Mouse (Mus musculus) limb, embryonic 15.5 days (tissue): ENCODE results near the gene Pknox2. TPM values are rescaled to one million over a fixed set of nuclear protein-coding genes. Genes with fewer than 3 reads are reported as not detected.

Source experiments
- ATAC-seq: fragments of 200-750 bp; cut with Nextera tagmentation; 2 replicates; pipeline ENCODE4 v1.8.0; 2017; ENCODE audit warnings: low read depth, moderate TSS enrichment; ENCODE audit not compliant: insufficient number of reproducible peaks, low FRiP score, low TSS enrichment
- H3K27ac ChIP-seq: fragments of 300-500 bp; sonication (generic); 2 replicates; pipeline ENCODE4 v1.5.1; 2015; ENCODE audit warnings: moderate library complexity, mild to moderate bottlenecking, inconsistent platforms
- H3K27me3 ChIP-seq: fragments of 300-500 bp; sonication (generic); 2 replicates; pipeline ENCODE4 v1.6.1; 2015; ENCODE audit warnings: inconsistent platforms
- H3K36me3 ChIP-seq: fragments of 300-500 bp; sonication (generic); 2 replicates; pipeline ENCODE4 v1.6.1; 2015; ENCODE audit warnings: inconsistent platforms
- H3K4me1 ChIP-seq: fragments of 300-500 bp; sonication (generic); 2 replicates; pipeline ENCODE4 v1.6.1; 2015; ENCODE audit warnings: inconsistent platforms
- H3K4me2 ChIP-seq: fragments of 300-500 bp; sonication (generic); 2 replicates; pipeline ENCODE4 v1.6.1; 2015; ENCODE audit warnings: mild to moderate bottlenecking, inconsistent platforms
- H3K4me3 ChIP-seq: fragments of 300-500 bp; sonication (generic); 2 replicates; pipeline ENCODE4 v1.5.1; 2015; ENCODE audit warnings: mild to moderate bottlenecking, inconsistent platforms
- H3K9ac ChIP-seq: fragments of 300-500 bp; sonication (generic); 2 replicates; pipeline ENCODE4 v1.6.1; 2015; ENCODE audit warnings: inconsistent platforms
- H3K9me3 ChIP-seq: fragments of 300-500 bp; sonication (generic); 2 replicates; pipeline ENCODE4 v1.6.1; 2016; ENCODE audit warnings: inconsistent platforms
- WGBS: fragments of 180-500 bp; shearing (Covaris S2); methylation state at CpG from one replicate; pipeline ENCODE4 v1.1.7; 2015; 5-methylcytosine and 5-hydroxymethylcytosine counted together
- polyA plus RNA-seq: library from polyadenylated mRNA; unstranded; fragments of >200 nt; fragmentation: Nextera tagmentation; extraction: Ambion mirVana; gene quantifications from 2 replicates; pipeline ENCODE4 v1.2.1, GENCODE M21; 2015

Pknox2 gene
- polyA plus RNA-seq, 1 experiment from 2014 or later, result 8.1 TPM

DNA sequence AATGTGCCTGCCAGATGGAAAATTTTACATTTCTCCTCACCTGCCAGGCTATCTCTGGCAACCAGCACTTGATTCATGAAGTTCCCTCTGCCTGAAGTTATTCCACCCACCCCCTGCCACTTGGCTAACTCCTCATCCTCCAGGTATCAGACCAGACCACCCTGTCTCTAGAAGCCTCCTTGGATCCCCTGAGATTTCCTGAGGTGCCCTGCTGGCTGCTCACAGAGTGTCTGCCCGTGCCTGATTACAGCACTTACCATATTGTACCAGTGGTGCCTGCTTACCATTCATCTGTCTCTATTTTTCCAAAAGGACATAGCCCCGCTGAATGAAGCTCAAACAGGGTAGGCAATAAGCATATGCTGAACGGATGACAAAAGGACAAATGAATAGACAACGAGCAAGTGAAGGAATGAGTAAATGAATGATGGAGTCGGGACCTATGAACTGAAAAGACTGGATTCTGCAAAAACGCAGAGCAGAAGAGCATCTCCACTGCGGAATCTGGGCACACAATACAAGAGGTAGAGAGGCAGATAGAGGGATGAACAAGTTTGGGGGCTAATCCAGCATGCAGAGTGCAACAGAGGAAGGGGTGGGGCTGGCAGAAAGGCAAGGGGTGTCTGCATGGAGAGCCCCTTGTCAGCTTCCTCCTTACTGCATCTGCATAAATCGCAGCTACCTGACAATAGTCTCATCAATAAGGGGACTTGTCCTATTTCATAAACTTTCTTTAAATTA is 80.3 kb downstream of the Pknox2 start:
- no peak overlapping the region for H3K4me2 ChIP-seq
- H3K4me3 ChIP-seq, result no peak overlapping the region
- no peaks in the 10 kb centered on the region for H3K36me3 ChIP-seq
- no peak overlapping the region for H3K27ac ChIP-seq
- no peaks in the 10 kb centered on the region for H3K27me3 ChIP-seq
- ATAC-seq, result no peak
- H3K4me1 ChIP-seq, result no peaks in the 10 kb centered on the region
- no peaks in the 10 kb centered on the region for H3K9me3 ChIP-seq
- no peak overlapping the region for H3K9ac ChIP-seq
- 78% methylated on average over 8 of the region's 8 CpGs for WGBS

DNA sequence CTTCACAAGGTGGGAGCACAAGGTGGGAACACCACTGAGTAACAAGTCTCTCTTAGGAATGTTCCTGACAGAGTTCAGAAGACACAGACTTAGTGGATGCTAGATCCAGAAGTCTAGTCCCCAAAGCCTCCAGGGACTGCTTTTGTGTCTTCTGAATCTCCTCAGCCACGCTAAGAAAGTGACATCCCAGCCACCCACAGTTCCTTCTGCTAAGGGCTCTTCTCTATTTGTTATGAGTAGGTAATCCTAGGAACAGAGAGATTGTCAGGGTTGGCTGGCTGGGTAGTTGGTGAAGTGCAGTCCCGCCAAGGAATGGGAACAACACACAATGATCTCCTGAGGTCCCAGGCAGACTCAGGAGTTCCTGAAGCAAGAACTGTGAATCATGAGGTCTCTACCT is 85.6 kb downstream of the Pknox2 start:
- 0 out of 2 replicates have a peak, but pooled peaks cover 4% of the 10 kb centered on the region for H3K4me1 ChIP-seq
- no peak for ATAC-seq
- H3K27me3 ChIP-seq, result no peaks in the 10 kb centered on the region
- no peak overlapping the region for H3K4me2 ChIP-seq
- no peak overlapping the region for H3K4me3 ChIP-seq
- whole genome bisulfite sequencing, result 55% methylated on average over 2 of the region's 2 CpGs
- H3K36me3 ChIP-seq, result no peaks in the 10 kb centered on the region
- no peaks in the 10 kb centered on the region for H3K9me3 ChIP-seq
- H3K9ac ChIP-seq, result no peak overlapping the region
- H3K27ac ChIP-seq, result no peak overlapping the region

DNA sequence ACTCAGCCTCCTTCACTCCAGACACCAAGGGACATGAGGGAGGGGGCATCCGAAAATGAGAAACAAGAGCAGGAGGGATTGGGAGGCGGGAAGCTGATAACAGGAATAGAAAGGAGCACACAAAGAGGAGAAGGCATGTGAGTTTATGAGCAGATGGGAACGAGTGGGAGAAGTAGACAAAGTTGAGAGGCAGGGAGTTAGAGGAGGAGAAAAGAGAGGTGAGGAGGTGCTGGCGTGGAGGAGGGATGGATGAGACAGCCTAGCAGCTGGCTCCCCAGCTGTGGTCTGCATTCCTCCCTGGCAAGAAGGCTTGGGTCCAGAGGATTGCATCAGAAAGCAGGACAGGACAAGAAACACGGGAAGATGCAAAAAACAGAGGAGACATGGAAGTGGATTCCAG is 92.5 kb downstream of the Pknox2 start:
- 36% methylated on average over 5 of the region's 5 CpGs for WGBS
- 0 out of 2 replicates have a peak overlapping the region, but pooled peaks have one; percentile 1 for H3K9ac ChIP-seq
- no peak for ATAC-seq
- H3K27me3 ChIP-seq, result no peaks in the 10 kb centered on the region
- peaks cover 33% of the 10 kb centered on the region for H3K4me1 ChIP-seq
- no peak overlapping the region for H3K4me3 ChIP-seq
- peak overlapping the region; percentile 71 for H3K27ac ChIP-seq
- no peaks in the 10 kb centered on the region for H3K36me3 ChIP-seq
- H3K4me2 ChIP-seq, result peak overlapping the region; percentile 45
- H3K9me3 ChIP-seq, result no peaks in the 10 kb centered on the region

DNA sequence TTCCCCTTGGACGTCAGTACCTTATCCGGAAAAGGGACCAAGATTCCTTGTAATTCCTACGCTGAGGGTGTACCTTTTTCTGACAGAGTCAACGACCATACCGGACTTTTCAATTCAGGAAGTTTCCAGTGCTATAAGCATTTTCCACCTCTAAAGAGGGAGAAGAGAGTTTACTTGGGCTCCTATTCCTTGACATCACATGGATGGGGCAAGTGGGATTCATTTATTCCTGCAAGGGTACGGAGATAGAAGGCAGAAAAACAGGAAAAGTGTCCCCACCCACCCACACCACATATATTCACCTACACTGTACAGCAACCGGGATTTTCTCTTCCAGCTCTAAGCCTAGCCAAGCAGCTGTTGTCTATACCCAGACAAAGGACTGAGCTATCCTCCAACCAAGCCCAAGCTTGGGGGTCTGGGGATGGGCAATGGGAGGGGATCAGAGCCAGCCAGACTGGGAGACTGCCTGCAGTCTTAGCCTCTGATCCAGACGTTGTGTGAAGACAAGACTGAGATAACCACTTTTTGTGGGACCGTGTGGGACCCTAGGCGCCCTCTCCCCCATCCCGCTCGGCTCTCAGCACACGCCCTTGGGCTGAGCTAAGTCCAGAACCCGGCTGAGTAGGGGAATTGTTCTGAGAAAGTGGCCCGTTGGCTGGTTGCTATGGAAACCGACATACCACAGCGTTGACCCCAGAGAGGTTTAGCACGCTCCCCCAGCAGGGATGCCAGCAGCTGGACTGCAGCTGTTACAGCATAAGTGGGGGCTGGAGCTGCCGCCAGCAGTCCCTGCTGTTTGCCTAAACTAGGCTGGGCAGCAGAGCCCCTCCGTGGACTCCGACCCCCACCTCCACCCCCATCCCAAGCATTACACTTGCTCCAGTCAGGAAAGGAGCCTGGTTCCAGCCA is 93.3 kb downstream of the Pknox2 start:
- Histone ChIP-seq H3K4me1 (peaks cover 34% of the 10 kb centered on the region), H3K4me3 (peak overlapping the region; percentile 7), H3K9ac (0 out of 2 replicates have a peak overlapping the region, but pooled peaks have one; percentile 1), H3K27ac (peak overlapping the region; percentile 71), H3K9me3 (no peaks in the 10 kb centered on the region), H3K27me3 (no peaks in the 10 kb centered on the region), H3K36me3 (no peaks in the 10 kb centered on the region), H3K4me2 (peak overlapping the region; percentile 45)
- ATAC-seq, result peak; percentile 86
- 13% methylated on average over 21 of the region's 21 CpGs for WGBS

DNA sequence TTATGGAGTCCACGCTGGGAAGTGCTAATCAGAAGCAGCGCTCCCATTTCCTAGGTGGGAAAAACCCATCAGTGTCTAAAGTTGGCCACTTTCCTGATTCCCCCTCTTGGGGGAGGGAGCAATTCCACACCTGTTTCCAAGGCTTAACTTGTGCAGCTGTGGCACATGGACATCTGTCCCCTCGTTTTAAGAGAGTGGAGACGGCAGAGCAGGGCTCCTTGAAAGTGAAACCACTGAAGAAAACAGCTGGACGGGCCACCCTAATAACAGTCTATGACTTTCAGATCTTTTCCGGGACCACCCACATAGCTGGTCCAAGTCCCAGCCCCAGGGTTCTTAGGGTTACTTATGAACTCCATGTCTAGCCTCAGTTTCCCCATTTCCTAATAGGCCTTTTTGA is 94.2 kb downstream of the Pknox2 start:
- no peaks in the 10 kb centered on the region for H3K27me3 ChIP-seq
- H3K4me3 ChIP-seq, result no peak overlapping the region
- H3K4me2 ChIP-seq, result peak overlapping the region; percentile 17; the same call in 1 of the 2 replicates
- H3K36me3 ChIP-seq, result no peaks in the 10 kb centered on the region
- peaks cover 35% of the 10 kb centered on the region for H3K4me1 ChIP-seq
- WGBS, result 17% methylated on average over 6 of the region's 6 CpGs
- ATAC-seq, result no peak
- peak overlapping the region; percentile 71 for H3K27ac ChIP-seq
- H3K9me3 ChIP-seq, result no peaks in the 10 kb centered on the region
- H3K9ac ChIP-seq, result no peak overlapping the region

DNA sequence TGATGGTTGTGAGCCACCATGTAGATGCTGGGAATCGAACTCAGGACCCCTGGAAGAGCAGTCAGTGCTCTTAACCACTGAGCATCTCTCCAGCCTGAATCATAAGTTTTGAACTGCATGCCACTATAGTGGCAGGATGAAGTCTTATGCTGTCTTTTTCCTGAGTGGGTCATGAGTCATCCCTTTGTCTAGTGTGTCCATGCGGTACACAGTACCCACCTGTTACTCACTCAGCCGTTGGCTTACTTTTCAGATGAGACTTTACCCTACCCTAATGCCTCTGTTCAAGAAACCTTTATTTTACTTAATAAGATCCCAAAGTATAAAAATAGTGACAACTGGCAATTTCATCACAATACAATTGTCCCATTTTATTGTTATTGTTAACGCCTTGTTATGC is 95.5 kb downstream of the Pknox2 start:
- H3K27me3 ChIP-seq, result no peaks in the 10 kb centered on the region
- H3K9ac ChIP-seq, result no peak overlapping the region
- 89% methylated on average over 4 of the region's 4 CpGs for WGBS
- no peak overlapping the region for H3K4me3 ChIP-seq
- ATAC-seq, result no peak
- no peaks in the 10 kb centered on the region for H3K9me3 ChIP-seq
- no peaks in the 10 kb centered on the region for H3K36me3 ChIP-seq
- peaks cover 40% of the 10 kb centered on the region for H3K4me1 ChIP-seq
- H3K27ac ChIP-seq, result no peak overlapping the region
- no peak overlapping the region for H3K4me2 ChIP-seq

DNA sequence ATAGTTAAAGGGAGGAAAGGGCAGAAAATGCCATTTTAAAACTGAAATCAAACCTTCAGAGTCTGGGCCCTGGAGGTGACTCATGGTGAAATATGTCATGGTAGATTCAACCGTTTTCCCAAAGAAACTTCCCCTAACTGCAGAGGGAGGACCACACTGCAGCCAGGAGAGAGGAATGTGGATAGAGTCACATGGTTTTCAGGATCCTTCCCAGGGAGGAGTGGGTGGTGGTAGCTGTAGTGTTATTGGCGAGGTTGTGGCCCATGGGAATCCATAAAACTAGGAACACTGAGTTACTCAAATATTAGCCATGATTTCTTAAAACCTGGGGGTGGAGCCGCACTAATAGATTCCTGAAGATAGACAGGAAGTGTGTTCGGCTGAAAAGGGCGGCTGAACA is 99.7 kb downstream of the Pknox2 start:
- H3K27me3 ChIP-seq, result no peaks in the 10 kb centered on the region
- WGBS, result 31% methylated on average over 5 of the region's 5 CpGs
- 0 out of 2 replicates have a peak, but pooled peaks have one; percentile 65 for ATAC-seq
- no peaks in the 10 kb centered on the region for H3K9me3 ChIP-seq
- H3K9ac ChIP-seq, result no peak overlapping the region
- no peaks in the 10 kb centered on the region for H3K36me3 ChIP-seq
- no peak overlapping the region for H3K27ac ChIP-seq
- H3K4me2 ChIP-seq, result no peak overlapping the region
- H3K4me1 ChIP-seq, result peaks cover 12% of the 10 kb centered on the region
- H3K4me3 ChIP-seq, result no peak overlapping the region

DNA sequence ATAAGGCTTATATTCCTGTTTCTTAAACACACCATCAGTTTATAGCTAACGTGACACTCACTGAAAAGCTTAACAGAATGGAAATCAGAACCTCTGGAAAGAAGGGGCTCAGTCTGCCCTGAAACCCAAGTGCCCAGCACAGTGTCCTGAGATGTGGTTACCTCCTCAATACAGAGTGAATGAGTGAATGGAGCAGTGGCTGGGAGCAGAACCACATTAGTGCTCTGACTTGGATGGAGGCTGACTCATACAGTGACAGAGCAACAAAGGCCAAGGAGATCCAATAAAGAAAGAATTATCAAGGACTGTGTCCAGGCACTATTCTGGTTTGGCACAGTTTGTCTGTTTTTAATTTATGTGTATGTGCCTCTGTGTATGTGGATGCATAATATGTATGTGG is 101.3 kb downstream of the Pknox2 start:
- no peak overlapping the region for H3K9ac ChIP-seq
- ATAC-seq, result no peak
- no peak overlapping the region for H3K4me2 ChIP-seq
- H3K27me3 ChIP-seq, result no peaks in the 10 kb centered on the region; the same call in 1 of the 2 replicates
- no peak overlapping the region for H3K27ac ChIP-seq
- H3K4me1 ChIP-seq, result peaks cover 11% of the 10 kb centered on the region; the same call in 1 of the 2 replicates
- H3K36me3 ChIP-seq, result no peaks in the 10 kb centered on the region
- no peak overlapping the region for H3K4me3 ChIP-seq
- WGBS, result 64% methylated on average over 1 of the region's 1 CpGs
- no peaks in the 10 kb centered on the region for H3K9me3 ChIP-seq

DNA sequence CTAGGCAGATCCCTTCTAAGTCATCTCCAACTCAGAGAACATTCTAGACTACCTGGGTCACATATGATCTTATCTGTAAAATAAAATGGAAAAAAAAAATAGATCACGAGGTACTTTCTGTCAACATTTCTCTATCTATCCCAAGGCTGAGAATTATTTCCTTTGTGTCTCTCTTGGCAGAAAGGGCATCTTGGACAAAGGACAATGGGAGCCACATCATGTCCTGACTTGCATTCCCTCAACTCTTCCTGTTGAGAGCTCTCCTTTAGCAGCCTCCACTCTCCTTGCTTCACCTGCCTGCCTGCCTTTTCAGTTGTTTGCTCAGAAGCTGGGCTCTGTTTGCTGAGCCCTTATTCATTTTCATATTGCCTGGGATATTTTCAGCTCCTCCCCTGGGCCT is 103.0 kb downstream of the Pknox2 start:
- Histone ChIP-seq H3K4me1 (peaks cover 11% of the 10 kb centered on the region; the same call in 1 of the 2 replicates), H3K4me3 (no peak overlapping the region), H3K9ac (no peak overlapping the region), H3K27me3 (no peaks in the 10 kb centered on the region; the same call in 1 of the 2 replicates), H3K4me2 (no peak overlapping the region), H3K36me3 (no peaks in the 10 kb centered on the region), H3K9me3 (no peaks in the 10 kb centered on the region), H3K27ac (no peak overlapping the region)
- no peak for ATAC-seq
- WGBS, result 82% methylated on average over 1 of the region's 1 CpGs

DNA sequence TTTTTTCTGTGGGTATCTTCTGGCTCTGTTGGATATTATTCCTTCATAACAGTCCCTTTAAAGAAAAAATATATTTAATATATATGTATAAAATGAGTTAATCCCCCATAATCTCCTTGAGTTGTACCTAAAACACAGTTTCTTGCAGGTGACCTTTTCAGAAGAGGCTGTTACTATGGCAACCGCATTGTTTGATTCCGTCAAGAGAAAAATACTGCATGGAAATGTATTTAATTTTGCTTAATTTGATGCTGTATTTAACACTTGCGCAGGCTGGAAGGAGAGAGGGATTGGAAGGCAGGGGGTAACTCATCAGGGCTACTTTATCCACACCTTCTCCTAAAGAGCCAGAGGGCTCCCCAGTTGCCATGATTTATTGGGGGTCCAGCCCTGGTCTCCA is 108.3 kb downstream of the Pknox2 start:
- Histone ChIP-seq H3K27ac (no peak overlapping the region), H3K4me3 (no peak overlapping the region), H3K9me3 (no peaks in the 10 kb centered on the region), H3K4me1 (peaks cover 3% of the 10 kb centered on the region; the same call in 1 of the 2 replicates), H3K27me3 (peaks cover 4% of the 10 kb centered on the region; the same call in 1 of the 2 replicates), H3K4me2 (no peak overlapping the region), H3K36me3 (no peaks in the 10 kb centered on the region), H3K9ac (no peak overlapping the region)
- no peak for ATAC-seq
- 86% methylated on average over 3 of the region's 3 CpGs for WGBS

DNA sequence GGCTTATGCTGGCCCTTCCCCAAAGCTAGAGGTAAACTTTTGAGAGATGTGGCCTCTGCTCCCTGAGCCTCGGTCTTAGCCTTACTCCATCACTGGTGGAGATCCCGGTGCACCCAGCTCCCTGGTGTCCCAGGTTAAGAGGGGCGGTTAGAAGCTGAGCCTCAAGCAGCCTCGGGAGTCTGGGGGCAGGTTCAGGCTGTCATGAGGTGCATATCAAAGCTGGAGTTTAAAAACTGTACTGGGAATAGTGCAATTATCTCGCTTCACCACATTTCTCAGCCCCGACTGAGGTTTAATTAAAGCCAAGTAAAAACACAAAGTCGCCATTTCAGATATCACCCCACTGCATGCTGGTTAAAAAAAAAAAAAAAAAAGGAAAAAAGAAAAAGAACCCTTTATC is 108.8 kb downstream of the Pknox2 start:
- H3K9ac ChIP-seq, result no peak overlapping the region
- H3K4me3 ChIP-seq, result no peak overlapping the region
- peaks cover 4% of the 10 kb centered on the region; the same call in 1 of the 2 replicates for H3K27me3 ChIP-seq

DNA sequence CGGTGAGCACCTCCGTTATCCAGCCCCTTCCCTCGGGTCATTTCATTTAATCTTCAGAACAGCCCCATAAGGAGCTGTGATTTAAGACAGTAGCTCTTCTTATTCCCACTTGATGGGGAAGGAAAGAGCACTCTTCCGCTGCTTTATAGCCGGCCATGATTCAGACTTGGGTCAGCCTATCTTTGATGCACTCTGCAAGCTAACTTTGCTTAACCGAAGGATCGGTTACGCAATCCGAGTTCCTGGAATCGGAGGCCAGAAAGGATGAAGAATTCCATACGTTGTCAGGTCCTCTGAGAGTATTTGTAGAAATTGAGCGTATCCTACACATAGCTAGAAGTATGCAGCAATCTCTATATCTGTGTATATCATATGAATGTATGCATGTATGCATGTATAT is 109.8 kb downstream of the Pknox2 start:
- Histone ChIP-seq H3K27me3 (peaks cover 7% of the 10 kb centered on the region; the same call in 1 of the 2 replicates), H3K4me2 (no peak overlapping the region), H3K36me3 (no peaks in the 10 kb centered on the region), H3K9me3 (no peaks in the 10 kb centered on the region), H3K9ac (no peak overlapping the region), H3K27ac (no peak overlapping the region), H3K4me3 (no peak overlapping the region), H3K4me1 (peaks cover 3% of the 10 kb centered on the region; the same call in 1 of the 2 replicates)
- ATAC-seq, result no peak
- 68% methylated on average over 12 of the region's 12 CpGs for WGBS

More for the DNA sequence above, 108.8 kb downstream of the Pknox2 start:
- WGBS, result 49% methylated on average over 7 of the region's 7 CpGs
- H3K36me3 ChIP-seq, result no peaks in the 10 kb centered on the region
- H3K27ac ChIP-seq, result no peak overlapping the region
- H3K4me2 ChIP-seq, result no peak overlapping the region
- no peaks in the 10 kb centered on the region for H3K9me3 ChIP-seq
- ATAC-seq, result no peak
- H3K4me1 ChIP-seq, result peaks cover 3% of the 10 kb centered on the region; the same call in 1 of the 2 replicates
